Mouse (Mus musculus) embryonic fibroblast, embryonic 13.5 days (primary cell): ENCODE data around the gene Rab42.
A peak's percentile ranks its signal among the peaks of the same experiment; 100 is the strongest.

ENCODE experiments used
- CTCF ChIP-seq: IDR thresholded peaks from 2 replicates; pipeline ENCODE4 v1.5.1; 2011; ENCODE audit warnings: mild to moderate bottlenecking, control low read depth, low read length, moderate library complexity, borderline replicate concordance; ENCODE audit not compliant: insufficient read depth
- POLR2A ChIP-seq: IDR thresholded peaks from 2 replicates; pipeline ENCODE4 v1.6.1; 2011; ENCODE audit warnings: low read depth, mild to moderate bottlenecking, control low read depth, low read length, moderate library complexity

GRCm38 (mm10) chr4:132350854-132351253 is 47.7 kb upstream of the Rab42 start:
- TF ChIP-seq CTCF (no peak), POLR2A (0 out of 2 replicates have a peak, but pooled peaks have one; percentile 12)
